Mouse (Mus musculus): ENCODE results near the gene Plekhm2. TPM values are rescaled to one million over a fixed set of nuclear protein-coding genes. Genes with fewer than 3 reads are reported as not detected.
A peak's percentile ranks its signal among the peaks of the same experiment; 100 is the strongest.

The Plekhm2 gene
- polyA plus RNA-seq, 1 experiment, result 15.1 TPM

- Histone ChIP-seq H3K4me1 (ENCODE audit: control insufficient read depth, insufficient read depth, low read length) (no peaks in the 10 kb centered on the region), H3K9me3 (replicated peaks; ENCODE audit: control insufficient read depth, insufficient read depth, low read length, poor library complexity, severe bottlenecking) (no peaks in the 10 kb centered on the region), H3K36me3 (ENCODE audit: control insufficient read depth, insufficient read depth, low read length, poor library complexity, severe bottlenecking) (no peaks in the 10 kb centered on the region), H3K27ac (ENCODE audit: insufficient read depth, low read length) (no peak overlapping the region), H3K9ac (ENCODE audit: low read depth, poor library complexity, severe bottlenecking) (no peak overlapping the region), H3K27me3 (ENCODE audit: control insufficient read depth, insufficient read depth, low read length, poor library complexity, severe bottlenecking) (no peaks in the 10 kb centered on the region), H3K4me3 (ENCODE audit: low read depth, low read length) (no peak overlapping the region)
- TF ChIP-seq CTCF (IDR thresholded peaks at IDR 0.05; ENCODE audit: low read depth, low read length) (no peak), POLR2A (IDR thresholded peaks at IDR 0.05; ENCODE audit: insufficient read depth, low read length) (no peak), EP300 (IDR thresholded peaks at IDR 0.05; ENCODE audit: insufficient read depth, low read depth, low read length) (no peak)
These were observed 28.7 kb downstream of the Plekhm2 start for GRCm38 (mm10) chr4:141635991-141636390.

- TF ChIP-seq EP300 (IDR thresholded peaks at IDR 0.05; ENCODE audit: insufficient read depth, low read depth, low read length), result no peak
- no peak for TF ChIP-seq CTCF (IDR thresholded peaks at IDR 0.05; ENCODE audit: low read depth, low read length)
- no peaks in the 10 kb centered on the region for H3K4me1 ChIP-seq (ENCODE audit: control insufficient read depth, insufficient read depth, low read length)
- no peak overlapping the region for H3K9ac ChIP-seq (ENCODE audit: low read depth, poor library complexity, severe bottlenecking)
- H3K4me3 ChIP-seq (ENCODE audit: low read depth, low read length), result no peak overlapping the region
- no peak overlapping the region for H3K27ac ChIP-seq (ENCODE audit: insufficient read depth, low read length)
- no peaks in the 10 kb centered on the region for H3K27me3 ChIP-seq (ENCODE audit: control insufficient read depth, insufficient read depth, low read length, poor library complexity, severe bottlenecking)
- no peaks in the 10 kb centered on the region for H3K36me3 ChIP-seq (ENCODE audit: control insufficient read depth, insufficient read depth, low read length, poor library complexity, severe bottlenecking)
- no peaks in the 10 kb centered on the region for H3K9me3 ChIP-seq (replicated peaks; ENCODE audit: control insufficient read depth, insufficient read depth, low read length, poor library complexity, severe bottlenecking)
These were observed 32.4 kb downstream of the Plekhm2 start for GRCm38 (mm10) chr4:141632111-141632873.

- no peak overlapping the region for H3K9ac ChIP-seq (ENCODE audit: low read depth, poor library complexity, severe bottlenecking)
- no peaks in the 10 kb centered on the region for H3K9me3 ChIP-seq (replicated peaks; ENCODE audit: control insufficient read depth, insufficient read depth, low read length, poor library complexity, severe bottlenecking)
- H3K4me1 ChIP-seq (ENCODE audit: control insufficient read depth, insufficient read depth, low read length), result no peaks in the 10 kb centered on the region
- H3K36me3 ChIP-seq (ENCODE audit: control insufficient read depth, insufficient read depth, low read length, poor library complexity, severe bottlenecking), result no peaks in the 10 kb centered on the region
- no peak overlapping the region for H3K4me3 ChIP-seq (ENCODE audit: low read depth, low read length)
- TF ChIP-seq EP300 (IDR thresholded peaks at IDR 0.05; ENCODE audit: insufficient read depth, low read depth, low read length) (no peak), POLR2A (IDR thresholded peaks at IDR 0.05; ENCODE audit: insufficient read depth, low read length) (no peak), CTCF (IDR thresholded peaks at IDR 0.05; ENCODE audit: low read depth, low read length) (no peak)
- no peak overlapping the region for H3K27ac ChIP-seq (ENCODE audit: insufficient read depth, low read length)
- no peaks in the 10 kb centered on the region for H3K27me3 ChIP-seq (ENCODE audit: control insufficient read depth, insufficient read depth, low read length, poor library complexity, severe bottlenecking)
These were observed 33.4 kb downstream of the Plekhm2 start for GRCm38 (mm10) chr4:141631250-141631649.

- TF ChIP-seq EP300 (IDR thresholded peaks at IDR 0.05; ENCODE audit: insufficient read depth, low read depth, low read length), result no peak
- Histone ChIP-seq H3K9ac (ENCODE audit: low read depth, poor library complexity, severe bottlenecking) (no peak overlapping the region), H3K9me3 (replicated peaks; ENCODE audit: control insufficient read depth, insufficient read depth, low read length, poor library complexity, severe bottlenecking) (no peaks in the 10 kb centered on the region), H3K27ac (ENCODE audit: insufficient read depth, low read length) (no peak overlapping the region), H3K4me3 (ENCODE audit: low read depth, low read length) (no peak overlapping the region), H3K36me3 (ENCODE audit: control insufficient read depth, insufficient read depth, low read length, poor library complexity, severe bottlenecking) (no peaks in the 10 kb centered on the region), H3K27me3 (ENCODE audit: control insufficient read depth, insufficient read depth, low read length, poor library complexity, severe bottlenecking) (no peaks in the 10 kb centered on the region), H3K4me1 (ENCODE audit: control insufficient read depth, insufficient read depth, low read length) (peaks cover 2% of the 10 kb centered on the region)
These were observed 34.7 kb downstream of the Plekhm2 start for GRCm38 (mm10) chr4:141630021-141630420.

- no peak for TF ChIP-seq EP300 (IDR thresholded peaks at IDR 0.05; ENCODE audit: insufficient read depth, low read depth, low read length)
- Histone ChIP-seq H3K4me3 (ENCODE audit: low read depth, low read length) (peak overlapping the region; percentile 10; the same call in 1 of the 2 replicates), H3K27me3 (ENCODE audit: control insufficient read depth, insufficient read depth, low read length, poor library complexity, severe bottlenecking) (no peaks in the 10 kb centered on the region)
These were observed 36.0 kb downstream of the Plekhm2 start for GRCm38 (mm10) chr4:141628661-141629060.

GRCm38 (mm10) chr4:141627502-141627901, 37.2 kb downstream of the Plekhm2 start:
- Histone ChIP-seq H3K4me3 (ENCODE audit: low read depth, low read length) (no peak overlapping the region), H3K4me1 (ENCODE audit: control insufficient read depth, insufficient read depth, low read length) (peaks cover 3% of the 10 kb centered on the region), H3K9ac (ENCODE audit: low read depth, poor library complexity, severe bottlenecking) (no peak overlapping the region), H3K36me3 (ENCODE audit: control insufficient read depth, insufficient read depth, low read length, poor library complexity, severe bottlenecking) (no peaks in the 10 kb centered on the region), H3K9me3 (replicated peaks; ENCODE audit: control insufficient read depth, insufficient read depth, low read length, poor library complexity, severe bottlenecking) (no peaks in the 10 kb centered on the region), H3K27me3 (ENCODE audit: control insufficient read depth, insufficient read depth, low read length, poor library complexity, severe bottlenecking) (no peaks in the 10 kb centered on the region), H3K27ac (ENCODE audit: insufficient read depth, low read length) (no peak overlapping the region)
- TF ChIP-seq CTCF (IDR thresholded peaks at IDR 0.05; ENCODE audit: low read depth, low read length) (no peak), EP300 (IDR thresholded peaks at IDR 0.05; ENCODE audit: insufficient read depth, low read depth, low read length) (no peak), POLR2A (IDR thresholded peaks at IDR 0.05; ENCODE audit: insufficient read depth, low read length) (no peak)

More at GRCm38 (mm10) chr4:141628661-141629060, 36.0 kb downstream of the Plekhm2 start:
- peak overlapping the region; percentile 27; the same call in 1 of the 2 replicates for H3K9ac ChIP-seq (ENCODE audit: low read depth, poor library complexity, severe bottlenecking)
- no peaks in the 10 kb centered on the region for H3K9me3 ChIP-seq (replicated peaks; ENCODE audit: control insufficient read depth, insufficient read depth, low read length, poor library complexity, severe bottlenecking)
- no peak overlapping the region for H3K27ac ChIP-seq (ENCODE audit: insufficient read depth, low read length)
- H3K4me1 ChIP-seq (ENCODE audit: control insufficient read depth, insufficient read depth, low read length), result peaks cover 3% of the 10 kb centered on the region
- no peaks in the 10 kb centered on the region for H3K36me3 ChIP-seq (ENCODE audit: control insufficient read depth, insufficient read depth, low read length, poor library complexity, severe bottlenecking)

All from ES-Bruce4 (cell line).